Mouse (Mus musculus) intestine, embryonic 16.5 days (tissue): ENCODE measurements at regions not wholly inside any gene's neighbourhood (a gene's known extent, or its start where the extent isn't known, plus 50 kb on each side); places are given as distances from the start of the nearest gene placed in this dataset.
"Not testable (repeated sequence)": the region's sequence is repeated elsewhere in the genome, so short reads cannot be mapped to it uniquely, and the experiment has no call there.

Source experiments
- ATAC-seq: fragments of 200-750 bp; cut with Nextera tagmentation; 2 replicates; pipeline ENCODE4 v1.8.0; 2017; ENCODE audit warnings: moderate TSS enrichment, moderate library complexity
- H3K27ac ChIP-seq: fragments of 300-500 bp; sonication (generic); 2 replicates; pipeline ENCODE4 v1.5.1; 2014; ENCODE audit warnings: mild to moderate bottlenecking, low read length
- H3K27me3 ChIP-seq: fragments of 300-500 bp; sonication (generic); replicated peaks from 2 replicates; pipeline ENCODE4 v1.6.1; 2014; ENCODE audit warnings: low read length, control low read depth, mixed read lengths; ENCODE audit not compliant: control insufficient read depth, insufficient read depth
- H3K36me3 ChIP-seq: fragments of 300-500 bp; sonication (generic); 2 replicates; pipeline ENCODE4 v1.6.1; 2014; ENCODE audit warnings: low read length, control low read depth; ENCODE audit not compliant: control insufficient read depth, insufficient read depth
- H3K4me1 ChIP-seq: fragments of 300-500 bp; sonication (generic); 2 replicates; pipeline ENCODE4 v1.6.1; 2014; ENCODE audit warnings: low read length, control low read depth, mixed read lengths; ENCODE audit not compliant: control insufficient read depth, insufficient read depth
- H3K4me2 ChIP-seq: fragments of 300-500 bp; sonication (generic); 2 replicates; pipeline ENCODE4 v1.6.1; 2014; ENCODE audit warnings: low read depth, low read length, control low read depth
- H3K4me3 ChIP-seq: fragments of 300-500 bp; sonication (generic); 2 replicates; pipeline ENCODE4 v1.5.1; 2014; ENCODE audit warnings: mild to moderate bottlenecking, low read length
- H3K9ac ChIP-seq: fragments of 300-500 bp; sonication (generic); 2 replicates; pipeline ENCODE4 v1.6.1; 2014; ENCODE audit warnings: low read depth, low read length
- H3K9me3 ChIP-seq: fragments of 300-500 bp; sonication (generic); 2 replicates; pipeline ENCODE4 v1.6.1; 2016; ENCODE audit warnings: low read length, control low read depth; ENCODE audit not compliant: control insufficient read depth
- WGBS: fragments of 180-500 bp; shearing (Covaris S2); extraction: QIAGEN DNeasy Blood & Tissue Kit; methylation state at CpG from one replicate; pipeline ENCODE4 v1.1.7; 2014; 5-methylcytosine and 5-hydroxymethylcytosine counted together

GRCm38 (mm10) chr14:44926368-44927203 lies 61.4 kb upstream of the Ptger2 start:
- not testable (repeated sequence) for H3K4me3 ChIP-seq, H3K36me3 ChIP-seq, H3K9ac ChIP-seq, H3K27me3 ChIP-seq, H3K4me1 ChIP-seq, H3K4me2 ChIP-seq, H3K9me3 ChIP-seq, H3K27ac ChIP-seq
- 50% methylated on average over 3 of the region's 3 CpGs for WGBS
- ATAC-seq: peak; percentile 98

- H3K4me3 ChIP-seq, H3K9ac ChIP-seq, ATAC-seq, H3K27ac ChIP-seq, H3K27me3 ChIP-seq, H3K4me1 ChIP-seq, H3K9me3 ChIP-seq, H3K4me2 ChIP-seq, H3K36me3 ChIP-seq: not testable (repeated sequence)
These were observed 62.6 kb upstream of the Ptgdr start for GRCm38 (mm10) chr14:44921786-44922185.

GRCm38 (mm10) chr14:44919389-44919788 lies 60.2 kb upstream of the Ptgdr start:
- Histone ChIP-seq H3K27me3 (no peaks in the 10 kb centered on the region), H3K36me3 (no peaks in the 10 kb centered on the region), H3K4me3 (no peak overlapping the region), H3K27ac (no peak overlapping the region), H3K4me2 (no peak overlapping the region), H3K9ac (no peak overlapping the region), H3K4me1 (no peaks in the 10 kb centered on the region), H3K9me3 (no peaks in the 10 kb centered on the region)
- ATAC-seq: peak; percentile 62
- WGBS: 72% methylated on average over 3 of the region's 3 CpGs

- H3K27ac ChIP-seq: no peak overlapping the region
- peaks cover 5% of the 10 kb centered on the region; the same call in 1 of the 2 replicates for H3K4me1 ChIP-seq
- H3K27me3 ChIP-seq: no peaks in the 10 kb centered on the region
- H3K9ac ChIP-seq: no peak overlapping the region
- no peaks in the 10 kb centered on the region for H3K9me3 ChIP-seq
- H3K36me3 ChIP-seq: no peaks in the 10 kb centered on the region
- no peak for ATAC-seq
- WGBS: 77% methylated on average over 2 of the region's 2 CpGs
- H3K4me2 ChIP-seq: no peak overlapping the region
- no peak overlapping the region for H3K4me3 ChIP-seq
These were observed 56.5 kb upstream of the Ptgdr start for GRCm38 (mm10) chr14:44915627-44916026.

GRCm38 (mm10) chr14:44912740-44913139 lies 53.6 kb upstream of the Ptgdr start:
- H3K4me2 ChIP-seq: no peak overlapping the region
- peaks cover 5% of the 10 kb centered on the region; the same call in 1 of the 2 replicates for H3K4me1 ChIP-seq
- no peak overlapping the region for H3K9ac ChIP-seq
- H3K27me3 ChIP-seq: no peaks in the 10 kb centered on the region
- H3K27ac ChIP-seq: no peak overlapping the region
- no peaks in the 10 kb centered on the region for H3K9me3 ChIP-seq
- H3K36me3 ChIP-seq: no peaks in the 10 kb centered on the region
- ATAC-seq: peak; percentile 92
- no peak overlapping the region for H3K4me3 ChIP-seq
